Mouse (Mus musculus) forebrain, embryonic 14.5 days (tissue): ENCODE results near the gene Olfr221. TPM values are rescaled to one million over a fixed set of nuclear protein-coding genes. Genes with fewer than 3 reads are reported as not detected.

Experiments used
- ATAC-seq: fragments of 200-750 bp; cut with Nextera tagmentation; 2 replicates; pipeline ENCODE4 v1.8.0; 2017; ENCODE audit warnings: mild to moderate bottlenecking, moderate library complexity
- DNase-seq: peaks from one replicate; pipeline ENCODE4 v3.0.0-alpha.2; 2015; ENCODE audit warnings: low spot score
- H3K27ac ChIP-seq: fragments of 300-500 bp; sonication (generic); 2 replicates; pipeline ENCODE4 v1.5.1; 2014; ENCODE audit warnings: low read depth, mild to moderate bottlenecking, control low read depth, low read length, moderate library complexity
- H3K27me3 ChIP-seq: fragments of 300-500 bp; sonication (generic); replicated peaks from 2 replicates; pipeline ENCODE4 v1.6.1; 2014; ENCODE audit warnings: low read length, control low read depth, mixed read lengths; ENCODE audit not compliant: control insufficient read depth, insufficient read depth
- H3K36me3 ChIP-seq: fragments of 300-500 bp; sonication (generic); 2 replicates; pipeline ENCODE4 v1.6.1; 2014; ENCODE audit warnings: low read length, control low read depth; ENCODE audit not compliant: control insufficient read depth, insufficient read depth
- H3K4me1 ChIP-seq: fragments of 300-500 bp; sonication (generic); 2 replicates; pipeline ENCODE4 v1.6.1; 2014; ENCODE audit warnings: antibody characterized with exemption, low read length, control low read depth; ENCODE audit not compliant: control insufficient read depth, insufficient read depth
- H3K4me2 ChIP-seq: fragments of 300-500 bp; sonication (generic); 2 replicates; pipeline ENCODE4 v1.6.1; 2014; ENCODE audit warnings: mild to moderate bottlenecking, control low read depth, low read length
- H3K4me3 ChIP-seq: fragments of 300-500 bp; sonication (generic); 2 replicates; pipeline ENCODE4 v1.5.1; 2014; ENCODE audit warnings: low read depth, low read length, control low read depth
- H3K9ac ChIP-seq: fragments of 300-500 bp; sonication (generic); 2 replicates; pipeline ENCODE4 v1.6.1; 2014; ENCODE audit warnings: mild to moderate bottlenecking, low read length, control low read depth, moderate library complexity
- H3K9me3 ChIP-seq: fragments of 300-500 bp; sonication (generic); replicated peaks from 2 replicates; pipeline ENCODE4 v1.6.1; 2016; ENCODE audit warnings: low read length, control low read depth, mixed read lengths; ENCODE audit not compliant: control insufficient read depth
- WGBS: fragments of 180-500 bp; shearing (Covaris S2); extraction: QIAGEN DNeasy Blood & Tissue Kit; methylation state at CpG from one replicate; pipeline ENCODE4 v1.1.7; 2014; 5-methylcytosine and 5-hydroxymethylcytosine counted together
- polyA plus RNA-seq: library from polyadenylated mRNA; unstranded; fragments of >200 nt; fragmentation: Nextera tagmentation; extraction: Ambion mirVana; gene quantifications from 2 replicates; pipeline ENCODE4 v1.2.1, GENCODE M21; 2014

Gene Olfr221
- polyA plus RNA-seq, 1 experiment from 2014 or later, result not detected

DNA sequence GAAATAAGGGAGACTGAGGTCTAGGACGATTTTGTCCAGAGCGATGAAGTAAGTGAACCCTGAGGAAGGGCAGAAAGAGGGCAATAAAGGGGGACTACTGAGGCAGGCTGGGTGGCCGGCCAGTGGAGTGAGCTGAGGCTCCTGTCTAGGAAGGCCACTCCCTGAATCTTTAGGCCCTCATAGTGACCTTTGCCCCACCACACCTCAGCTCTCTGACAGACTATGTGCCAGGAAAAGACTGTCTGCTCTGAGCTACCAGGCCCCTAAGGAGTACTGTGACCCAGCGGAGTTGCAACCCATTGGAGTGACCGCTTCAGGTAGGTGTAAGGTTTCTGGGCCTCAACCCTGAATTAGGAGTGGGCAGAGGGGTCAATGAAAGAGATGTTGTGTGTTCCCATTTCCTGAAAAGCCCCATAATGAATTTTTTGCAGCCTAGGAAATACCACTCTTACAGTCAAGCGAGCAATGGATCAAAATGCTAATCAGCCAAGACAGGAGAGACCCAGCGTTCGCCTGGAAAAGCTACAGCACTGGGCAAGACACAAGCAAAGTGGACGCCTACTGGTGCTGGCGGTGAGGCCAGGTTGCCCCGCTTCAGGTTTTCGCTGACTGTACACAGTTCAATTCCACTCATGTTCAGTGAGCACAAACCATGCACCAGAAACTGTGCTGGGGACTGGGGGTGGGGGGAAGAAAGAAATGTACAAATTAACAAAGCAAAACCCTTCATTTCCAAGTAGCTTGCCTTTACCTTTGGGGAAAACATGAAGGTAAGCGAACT is 25.4 kb downstream of the Olfr221 start:
- Histone ChIP-seq H3K36me3 (no peaks in the 10 kb centered on the region), H3K27me3 (no peaks in the 10 kb centered on the region), H3K9ac (no peak overlapping the region), H3K4me1 (peaks cover 37% of the 10 kb centered on the region), H3K9me3 (no peaks in the 10 kb centered on the region), H3K4me2 (no peak overlapping the region), H3K27ac (no peak overlapping the region), H3K4me3 (no peak overlapping the region)
- WGBS, result 69% methylated on average over 13 of the region's 13 CpGs
- DNase-seq (no peak), ATAC-seq (no peak)

- H3K9me3 ChIP-seq, result no peaks in the 10 kb centered on the region
- peaks cover 42% of the 10 kb centered on the region for H3K4me1 ChIP-seq
- no peak for ATAC-seq
- DNase-seq, result no peak
- WGBS, result 37% methylated on average over 6 of the region's 6 CpGs
- peak within 1 kb of the TSS; percentile 96 for H3K9ac ChIP-seq
- peak within 1 kb of the TSS; percentile 99 for H3K27ac ChIP-seq
- peak within 1 kb of the TSS; percentile 63 for H3K4me2 ChIP-seq
- peak within 1 kb of the TSS; percentile 64 for H3K4me3 ChIP-seq
- H3K36me3 ChIP-seq, result no peaks in the 10 kb centered on the region
- H3K27me3 ChIP-seq, result no peaks in the 10 kb centered on the region
Measured at GRCm38 (mm10) chr14:52015445-52016100, 26.7 kb downstream of the Olfr221 start, which contains the start of gene Tmem253. Tmem253 (plus strand) TSS chr14:52015658.

DNA sequence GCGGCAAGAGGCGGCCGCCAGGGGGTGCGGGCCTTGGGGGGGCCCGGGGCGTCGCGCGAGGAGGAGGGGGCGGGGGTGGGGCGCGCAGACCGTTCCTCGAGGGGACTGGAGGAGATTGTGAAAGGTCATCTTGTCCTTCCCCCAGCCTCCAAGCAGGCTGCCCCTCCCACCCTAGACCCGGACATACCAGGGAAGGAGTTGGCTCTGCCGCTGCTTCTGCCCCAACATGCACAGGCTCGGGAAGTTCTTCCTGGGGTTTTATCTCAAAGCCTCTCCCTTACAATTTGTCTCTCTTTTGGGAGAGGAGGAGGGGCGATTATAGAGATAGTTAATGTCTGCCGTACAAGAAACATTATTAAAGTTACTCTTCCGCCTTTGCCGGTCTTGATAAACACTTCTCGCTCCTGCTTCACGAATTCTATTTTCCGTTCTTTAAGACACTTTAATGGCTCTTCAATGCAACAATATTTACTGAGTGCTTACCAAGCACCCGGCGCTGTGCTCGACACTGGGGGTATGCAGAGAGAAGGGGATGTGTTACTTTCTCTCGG is 27.4 kb downstream of the Olfr221 start:
- H3K9me3 ChIP-seq, result no peaks in the 10 kb centered on the region
- peak; percentile 22 for ATAC-seq

GRCm38 (mm10) chr14:52014271-52014760 is 27.9 kb downstream of the Olfr221 start:
- H3K4me1 ChIP-seq, result peaks cover 50% of the 10 kb centered on the region
- WGBS, result no CpG with 5 or more reads among the region's 80 CpGs

More for the DNA sequence above, 27.4 kb downstream of the Olfr221 start:
- under 1% methylated on average over 20 of the region's 28 CpGs for WGBS
- Histone ChIP-seq H3K27me3 (no peaks in the 10 kb centered on the region), H3K27ac (peak overlapping the region; percentile 99), H3K36me3 (no peaks in the 10 kb centered on the region), H3K4me2 (peak overlapping the region; percentile 63), H3K9ac (peak overlapping the region; percentile 96), H3K4me3 (peak overlapping the region; percentile 64), H3K4me1 (peaks cover 45% of the 10 kb centered on the region)
- DNase-seq, result peak; percentile 80

GRCm38 (mm10) chr14:52013771-52014219 is 28.5 kb downstream of the Olfr221 start:
- peak; percentile 62 for DNase-seq
- peak overlapping the region; percentile 96 for H3K9ac ChIP-seq
- H3K4me1 ChIP-seq, result peaks cover 51% of the 10 kb centered on the region
- peak overlapping the region; percentile 99 for H3K27ac ChIP-seq
- H3K4me2 ChIP-seq, result peak overlapping the region; percentile 63
- H3K36me3 ChIP-seq, result peaks cover 9% of the 10 kb centered on the region; the same call in 1 of the 2 replicates
- ATAC-seq, result peak; percentile 1; the same call in 1 of the 2 replicates
- H3K9me3 ChIP-seq, result no peaks in the 10 kb centered on the region
- no peaks in the 10 kb centered on the region for H3K27me3 ChIP-seq
- peak overlapping the region; percentile 64 for H3K4me3 ChIP-seq
- 0% methylated on average over 22 of the region's 24 CpGs for WGBS

More at GRCm38 (mm10) chr14:52014271-52014760, 27.9 kb downstream of the Olfr221 start:
- Histone ChIP-seq H3K9ac (peak overlapping the region; percentile 96), H3K4me3 (peak overlapping the region; percentile 64), H3K36me3 (peaks cover 4% of the 10 kb centered on the region; the same call in 1 of the 2 replicates), H3K4me2 (peak overlapping the region; percentile 63), H3K9me3 (no peaks in the 10 kb centered on the region), H3K27me3 (no peaks in the 10 kb centered on the region), H3K27ac (peak overlapping the region; percentile 99)
- ATAC-seq, result no peak; the same call in 1 of the 2 replicates
- peak; percentile 45 for DNase-seq

DNA sequence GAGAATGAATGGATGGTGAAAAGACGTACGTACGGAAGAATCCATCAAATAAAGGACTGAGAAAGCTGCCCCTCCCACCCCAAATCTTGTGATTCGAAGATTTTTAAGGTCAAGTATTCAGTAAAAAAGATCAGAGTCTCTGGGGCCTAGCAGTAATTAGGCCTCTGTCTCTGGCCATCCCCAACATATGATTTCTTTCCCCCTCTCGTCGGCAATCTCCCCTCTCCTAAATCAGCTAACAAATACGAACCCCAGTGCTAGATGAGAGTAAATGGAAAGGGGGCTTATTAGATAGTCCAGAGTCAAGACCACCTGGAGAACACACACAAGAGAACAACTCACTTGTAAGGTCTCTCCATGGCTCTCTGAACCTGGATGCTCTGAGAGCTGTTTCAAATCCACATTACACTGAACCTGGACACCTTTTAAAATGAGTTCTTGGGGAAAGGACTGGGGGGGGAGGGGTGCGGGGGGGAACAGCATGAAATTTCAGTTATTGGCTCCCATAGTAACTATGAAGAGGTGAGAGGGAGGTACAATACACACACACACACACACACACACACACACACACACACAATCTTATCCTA is 29.1 kb downstream of the Olfr221 start:
- ATAC-seq, result no peak
- peaks cover 50% of the 10 kb centered on the region for H3K4me1 ChIP-seq
- no peaks in the 10 kb centered on the region for H3K9me3 ChIP-seq
- H3K4me3 ChIP-seq, result peak overlapping the region; percentile 64
- H3K9ac ChIP-seq, result peak overlapping the region; percentile 96
- H3K4me2 ChIP-seq, result peak overlapping the region; percentile 63
- peaks cover 16% of the 10 kb centered on the region for H3K36me3 ChIP-seq
- no peaks in the 10 kb centered on the region for H3K27me3 ChIP-seq
- H3K27ac ChIP-seq, result peak overlapping the region; percentile 99
- no peak for DNase-seq
- 4% methylated on average over 8 of the region's 8 CpGs for WGBS

DNA sequence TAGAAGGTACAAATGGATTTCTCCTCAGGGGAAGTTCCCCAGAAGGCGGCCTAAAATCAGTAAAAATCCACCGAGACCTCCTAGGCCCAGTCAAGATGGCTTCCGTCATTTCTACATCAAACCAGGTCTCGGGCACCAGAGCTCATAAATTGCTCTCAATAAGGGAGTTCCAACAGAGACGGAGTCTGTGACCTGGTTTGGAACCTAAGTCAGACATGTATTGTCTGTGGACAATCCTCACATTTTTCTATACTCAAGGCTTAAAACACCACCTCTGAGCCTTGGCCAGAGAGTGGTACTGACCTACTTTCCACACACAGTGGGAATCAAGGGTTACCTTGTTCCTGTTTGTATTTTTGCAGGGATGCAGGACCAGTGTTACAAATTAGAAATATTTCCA is 29.7 kb downstream of the Olfr221 start:
- WGBS, result 31% methylated on average over 5 of the region's 5 CpGs

GRCm38 (mm10) chr14:52012085-52012484 is 30.2 kb downstream of the Olfr221 start:
- WGBS, result 37% methylated on average over 4 of the region's 4 CpGs
- ATAC-seq (no peak), DNase-seq (peak; percentile 76)
- H3K36me3 ChIP-seq, result peaks cover 22% of the 10 kb centered on the region
- H3K9me3 ChIP-seq, result no peaks in the 10 kb centered on the region
- peak overlapping the region; percentile 96 for H3K9ac ChIP-seq
- H3K4me3 ChIP-seq, result peak overlapping the region; percentile 64
- H3K27ac ChIP-seq, result peak overlapping the region; percentile 99
- H3K4me2 ChIP-seq, result peak overlapping the region; percentile 63
- peaks cover 50% of the 10 kb centered on the region for H3K4me1 ChIP-seq
- no peaks in the 10 kb centered on the region for H3K27me3 ChIP-seq

More for the DNA sequence above, 29.7 kb downstream of the Olfr221 start:
- peak overlapping the region; percentile 63 for H3K4me2 ChIP-seq
- no peak for ATAC-seq
- peaks cover 17% of the 10 kb centered on the region for H3K36me3 ChIP-seq
- H3K27me3 ChIP-seq, result no peaks in the 10 kb centered on the region
- peaks cover 50% of the 10 kb centered on the region for H3K4me1 ChIP-seq
- no peak for DNase-seq
- peak overlapping the region; percentile 96 for H3K9ac ChIP-seq
- peak overlapping the region; percentile 64 for H3K4me3 ChIP-seq
- H3K9me3 ChIP-seq, result no peaks in the 10 kb centered on the region
- peak overlapping the region; percentile 99 for H3K27ac ChIP-seq
